Mouse (Mus musculus) cortical plate, adult 2 months (tissue): ENCODE measurements around the gene Tenm4. TPM values are rescaled to one million over a fixed set of nuclear protein-coding genes. Genes with fewer than 3 reads are reported as not detected.
"Not testable (repeated sequence)": the region's sequence is repeated elsewhere in the genome, so short reads cannot be mapped to it uniquely, and the experiment has no call there.

Experiments used
- H3K27ac ChIP-seq: fragments of 200-500 bp; 2 replicates; pipeline ENCODE4 v1.5.1; 2012; ENCODE audit warnings: low read length, control low read depth, inconsistent platforms; ENCODE audit not compliant: insufficient read depth
- H3K4me1 ChIP-seq: fragments of 200-500 bp; 2 replicates; pipeline ENCODE4 v1.6.1; 2011; ENCODE audit warnings: low read length; ENCODE audit not compliant: control insufficient read depth, insufficient read depth
- H3K4me3 ChIP-seq: fragments of 200-500 bp; 2 replicates; pipeline ENCODE4 v1.5.1; 2011; ENCODE audit warnings: mild to moderate bottlenecking, low read length, control low read depth; ENCODE audit not compliant: insufficient read depth
- CTCF ChIP-seq: fragments of 200-500 bp; IDR thresholded peaks from 2 replicates; pipeline ENCODE4 v1.5.1; 2011; ENCODE audit warnings: mild to moderate bottlenecking, control low read depth, low read length; ENCODE audit not compliant: insufficient read depth; ENCODE audit errors: extremely low read depth
- POLR2A ChIP-seq: fragments of 200-500 bp; IDR thresholded peaks from 2 replicates; pipeline ENCODE4 v1.6.1; 2011; ENCODE audit warnings: mild to moderate bottlenecking, low read length, control low read depth; ENCODE audit not compliant: insufficient read depth; ENCODE audit errors: extremely low read depth
- polyA plus RNA-seq: library from polyadenylated mRNA; depleted of rRNA; stranded (reverse); fragments of >200 nt; gene quantifications from 2 replicates; pipeline ENCODE4 v1.2.3, GENCODE M21; 2012

Gene Tenm4
- polyA plus RNA-seq, 1 experiment = 30.2 TPM

GRCm38 (mm10) chr7:96943715-96944377 lies 772.8 kb downstream of the Tenm4 start:
- Histone ChIP-seq H3K4me1 (no peaks in the 10 kb centered on the region), H3K27ac (no peak overlapping the region), H3K4me3 (no peak overlapping the region)
- TF ChIP-seq CTCF (no peak), POLR2A (no peak)

GRCm38 (mm10) chr7:96946501-96946900 lies 775.5 kb downstream of the Tenm4 start:
- not testable (repeated sequence) for H3K27ac ChIP-seq, H3K4me1 ChIP-seq, H3K4me3 ChIP-seq

GRCm38 (mm10) chr7:96951281-96952051 lies 780.4 kb downstream of the Tenm4 start, which contains the start of gene Nars2:
Gene Nars2 (plus strand): TSS chr7:96951505.
- Histone ChIP-seq H3K4me3 (peak within 1 kb of the TSS; percentile 52), H3K27ac (peak within 1 kb of the TSS; percentile 36), H3K4me1 (peaks cover 5% of the 10 kb centered on the region)
- TF ChIP-seq CTCF = no peak
- peak; percentile 99 for TF ChIP-seq POLR2A

- Histone ChIP-seq H3K4me1 (peaks cover 5% of the 10 kb centered on the region), H3K27ac (no peak overlapping the region), H3K4me3 (peak overlapping the region; percentile 52)
- TF ChIP-seq POLR2A = no peak
- TF ChIP-seq CTCF = no peak
Measured at GRCm38 (mm10) chr7:96952094-96952493, 781.0 kb downstream of the Tenm4 start.

GRCm38 (mm10) chr7:96959168-96959567 lies 788.1 kb downstream of the Tenm4 start:
- Histone ChIP-seq H3K27ac (no peak overlapping the region), H3K4me3 (no peak overlapping the region), H3K4me1 (no peaks in the 10 kb centered on the region)
- TF ChIP-seq POLR2A (no peak), CTCF (no peak)
